Mouse (Mus musculus) myocyte (in vitro differentiated cells): ENCODE data around the gene Naaa. TPM values are rescaled to one million over a fixed set of nuclear protein-coding genes. Genes with fewer than 3 reads are reported as not detected.

Source experiments
- H3K27me3 ChIP-seq: one replicate; pipeline ENCODE4 v1.6.1; 2011; ENCODE audit not compliant: control insufficient read depth, insufficient read depth, insufficient read length
- H3K36me3 ChIP-seq: one replicate; pipeline ENCODE4 v1.6.1; 2011; ENCODE audit not compliant: control insufficient read depth, insufficient read depth
- H3K4me2 ChIP-seq: one replicate; pipeline ENCODE4 v1.6.1; 2011; ENCODE audit warnings: low read depth, control low read depth
- H3K4me3 ChIP-seq: one replicate; pipeline ENCODE4 v1.5.1; 2011; ENCODE audit warnings: mild to moderate bottlenecking, control low read depth, moderate library complexity
- H3K79me2 ChIP-seq: one replicate; pipeline ENCODE4 v1.6.1; 2011; ENCODE audit not compliant: control insufficient read depth, insufficient read depth
- H3ac ChIP-seq: one replicate; pipeline ENCODE4 v1.6.1; 2011; ENCODE audit not compliant: control insufficient read depth, insufficient read length
- CEBPB ChIP-seq: IDR thresholded peaks from 2 replicates; pipeline ENCODE4 v1.6.1; 2011; ENCODE audit warnings: mild to moderate bottlenecking, moderate library complexity; ENCODE audit not compliant: poor library complexity, insufficient read depth, severe bottlenecking
- E2F4 ChIP-seq: IDR thresholded peaks from one replicate; pipeline ENCODE4 v1.6.1; 2011; ENCODE audit warnings: mild to moderate bottlenecking, control low read depth, moderate library complexity; ENCODE audit not compliant: insufficient read depth
- MAX ChIP-seq: IDR thresholded peaks from one replicate; pipeline ENCODE4 v1.6.1; 2011; ENCODE audit warnings: low read depth, mild to moderate bottlenecking, control low read depth
- MYOD1 ChIP-seq, 3 experiments: IDR thresholded peaks; one replicate each; pipeline ENCODE4 v1.6.1; 2011; ENCODE audit warnings: control low read depth in 2 of 3, low read depth in 2 of 3, mild to moderate bottlenecking in 2 of 3, moderate library complexity in 1 of 3; ENCODE audit not compliant: insufficient read length in 2 of 3, control insufficient read depth in 1 of 3
- MYOG ChIP-seq, 3 experiments: IDR thresholded peaks; one replicate each; pipeline ENCODE4 v1.6.1; 2011; ENCODE audit warnings: control low read depth in 2 of 3, low read depth in 2 of 3, mild to moderate bottlenecking in 2 of 3; ENCODE audit not compliant: insufficient read length in 2 of 3, control insufficient read depth in 1 of 3, insufficient read depth in 1 of 3
- POLR2A ChIP-seq: IDR thresholded peaks from one replicate; pipeline ENCODE4 v1.6.1; 2011; ENCODE audit warnings: low read depth, mild to moderate bottlenecking, control low read depth, moderate library complexity; ENCODE audit not compliant: insufficient read length
- POLR2AphosphoS2 ChIP-seq: IDR thresholded peaks from one replicate; pipeline ENCODE4 v1.6.1; 2011; ENCODE audit warnings: low read depth, control low read depth; ENCODE audit not compliant: insufficient read length
- REST ChIP-seq: IDR thresholded peaks from one replicate; pipeline ENCODE4 v1.6.1; 2011; ENCODE audit warnings: mild to moderate bottlenecking, control low read depth, moderate library complexity; ENCODE audit not compliant: insufficient read depth, insufficient read length
- SRF ChIP-seq: IDR thresholded peaks from one replicate; pipeline ENCODE4 v1.6.1; 2011; ENCODE audit warnings: low read depth; ENCODE audit not compliant: control insufficient read depth, insufficient read length
- TCF12 ChIP-seq: IDR thresholded peaks from one replicate; pipeline ENCODE4 v1.6.1; 2011; ENCODE audit warnings: mild to moderate bottlenecking, control low read depth; ENCODE audit not compliant: poor library complexity, insufficient read depth, severe bottlenecking
- TCF3 ChIP-seq: IDR thresholded peaks from one replicate; pipeline ENCODE4 v1.6.1; 2011; ENCODE audit warnings: low read depth, control low read depth; ENCODE audit not compliant: insufficient read length
- USF1 ChIP-seq: IDR thresholded peaks from one replicate; pipeline ENCODE4 v1.6.1; 2011; ENCODE audit warnings: low read depth, mild to moderate bottlenecking, control low read depth, moderate library complexity
- polyA plus RNA-seq: library from polyadenylated mRNA; unstranded; fragments of >200 nt; fragmentation: generic; extraction: Trizol; gene quantifications from one replicate; pipeline ENCODE4 v1.2.1, GENCODE M21; 2012; ENCODE audit warnings: missing spikeins

The Naaa gene
- polyA plus RNA-seq, 1 experiment: 6.2 TPM

GRCm38 (mm10) chr5:92287840-92288239 lies 9.9 kb upstream of the Naaa start:
- H3K36me3 ChIP-seq: peaks cover 44% of the 10 kb centered on the region
- no peaks in the 10 kb centered on the region for H3K27me3 ChIP-seq
- no peak for TF ChIP-seq POLR2A
- TF ChIP-seq REST: no peak
- no peak for TF ChIP-seq TCF12
- TF ChIP-seq MYOG (IDR thresholded peaks at IDR 0.05; ENCODE audit: control insufficient read depth in 1 of 3, insufficient read depth in 1 of 3, insufficient read length in 2 of 3, low read depth in 2 of 3): no peak
- no peak for TF ChIP-seq CEBPB
- H3ac ChIP-seq: no peak overlapping the region
- H3K79me2 ChIP-seq: no peaks in the 10 kb centered on the region
- H3K4me3 ChIP-seq: no peak overlapping the region
- H3K4me2 ChIP-seq: no peak overlapping the region

GRCm38 (mm10) chr5:92283107-92283506 lies 5.1 kb upstream of the Naaa start:
- Histone ChIP-seq H3ac (no peak overlapping the region), H3K36me3 (peaks cover 21% of the 10 kb centered on the region), H3K4me3 (no peak overlapping the region), H3K27me3 (no peaks in the 10 kb centered on the region), H3K4me2 (no peak overlapping the region), H3K79me2 (no peaks in the 10 kb centered on the region)
- no peak for TF ChIP-seq CEBPB
- no peak for TF ChIP-seq MYOD1 (IDR thresholded peaks at IDR 0.05; ENCODE audit: control insufficient read depth in 1 of 3, insufficient read length in 2 of 3, low read depth in 2 of 3)
- no peak for TF ChIP-seq REST
- TF ChIP-seq TCF3: no peak
- no peak for TF ChIP-seq SRF
- TF ChIP-seq POLR2A: no peak
- no peak for TF ChIP-seq MAX
- TF ChIP-seq POLR2AphosphoS2: no peak
- TF ChIP-seq MYOG (IDR thresholded peaks at IDR 0.05; ENCODE audit: control insufficient read depth in 1 of 3, insufficient read depth in 1 of 3, insufficient read length in 2 of 3, low read depth in 2 of 3): no peak
- no peak for TF ChIP-seq TCF12
- no peak for TF ChIP-seq USF1
- TF ChIP-seq E2F4: no peak

- H3K79me2 ChIP-seq: no peaks in the 10 kb centered on the region
- H3K4me3 ChIP-seq: no peak overlapping the region
- H3ac ChIP-seq: no peak overlapping the region
- H3K27me3 ChIP-seq: no peaks in the 10 kb centered on the region
- TF ChIP-seq TCF12 (no peak), POLR2AphosphoS2 (no peak), POLR2A (no peak), USF1 (no peak), REST (no peak), MYOG (IDR thresholded peaks at IDR 0.05; ENCODE audit: control insufficient read depth in 1 of 3, insufficient read depth in 1 of 3, insufficient read length in 2 of 3, low read depth in 2 of 3) (no peak), TCF3 (no peak), SRF (no peak)
- no peak overlapping the region for H3K4me2 ChIP-seq
- H3K36me3 ChIP-seq: peaks cover 20% of the 10 kb centered on the region
These were observed 4.6 kb upstream of the Naaa start for GRCm38 (mm10) chr5:92282571-92282970.

- Histone ChIP-seq H3K36me3 (peaks cover 2% of the 10 kb centered on the region), H3ac (no peak overlapping the region), H3K4me3 (no peak overlapping the region), H3K4me2 (no peak overlapping the region), H3K27me3 (no peaks in the 10 kb centered on the region), H3K79me2 (no peaks in the 10 kb centered on the region)
- TF ChIP-seq TCF3: no peak
- no peak for TF ChIP-seq MAX
- TF ChIP-seq MYOD1 (IDR thresholded peaks at IDR 0.05; ENCODE audit: control insufficient read depth in 1 of 3, insufficient read length in 2 of 3, low read depth in 2 of 3): no peak
- TF ChIP-seq REST: no peak
- TF ChIP-seq CEBPB: no peak
- no peak for TF ChIP-seq SRF
- no peak for TF ChIP-seq USF1
These were observed 1.1 kb upstream of the Naaa start for GRCm38 (mm10) chr5:92278942-92279537.

GRCm38 (mm10) chr5:92270496-92270895 lies 7.5 kb downstream of the Naaa start:
- H3K4me3 ChIP-seq: no peak overlapping the region
- no peaks in the 10 kb centered on the region for H3K79me2 ChIP-seq
- no peaks in the 10 kb centered on the region for H3K27me3 ChIP-seq
- H3K36me3 ChIP-seq: no peaks in the 10 kb centered on the region
- no peak overlapping the region for H3ac ChIP-seq
- no peak for TF ChIP-seq MYOG (IDR thresholded peaks at IDR 0.05; ENCODE audit: control insufficient read depth in 1 of 3, insufficient read depth in 1 of 3, insufficient read length in 2 of 3, low read depth in 2 of 3)
- no peak for TF ChIP-seq TCF3
- TF ChIP-seq SRF: no peak
- no peak for TF ChIP-seq MAX
- no peak for TF ChIP-seq TCF12
- TF ChIP-seq REST: no peak
- TF ChIP-seq POLR2AphosphoS2: no peak
- no peak for TF ChIP-seq POLR2A
- TF ChIP-seq MYOD1 (IDR thresholded peaks at IDR 0.05; ENCODE audit: control insufficient read depth in 1 of 3, insufficient read length in 2 of 3, low read depth in 2 of 3): no peak
- TF ChIP-seq E2F4: no peak
- TF ChIP-seq CEBPB: no peak
- TF ChIP-seq USF1: no peak
- H3K4me2 ChIP-seq: no peak overlapping the region
